Mouse (Mus musculus): ENCODE data around the gene Ube2f.

The Ube2f gene

DNA sequence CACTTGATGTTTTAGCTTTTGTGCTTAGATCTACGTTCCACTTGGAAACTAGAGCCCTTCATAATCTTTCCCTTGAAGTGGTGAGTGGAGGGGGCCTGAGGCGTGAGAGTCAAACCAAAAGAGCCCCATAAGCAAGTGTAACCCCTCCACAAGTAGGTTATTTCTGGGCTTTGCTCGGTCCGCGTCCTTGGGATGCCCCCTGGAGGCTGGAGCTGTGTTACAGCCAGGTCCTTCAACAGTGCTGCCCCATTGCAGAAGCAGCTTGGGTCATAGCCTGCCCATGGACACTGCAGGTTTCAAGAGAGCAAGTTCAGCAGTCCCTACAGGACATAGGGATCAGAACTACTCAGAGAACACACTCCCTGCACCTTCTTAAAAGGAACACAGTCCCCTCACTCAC is 11.0 kb upstream of the Ube2f start:
- peak; percentile 45 to 64 for DNase-seq

DNA sequence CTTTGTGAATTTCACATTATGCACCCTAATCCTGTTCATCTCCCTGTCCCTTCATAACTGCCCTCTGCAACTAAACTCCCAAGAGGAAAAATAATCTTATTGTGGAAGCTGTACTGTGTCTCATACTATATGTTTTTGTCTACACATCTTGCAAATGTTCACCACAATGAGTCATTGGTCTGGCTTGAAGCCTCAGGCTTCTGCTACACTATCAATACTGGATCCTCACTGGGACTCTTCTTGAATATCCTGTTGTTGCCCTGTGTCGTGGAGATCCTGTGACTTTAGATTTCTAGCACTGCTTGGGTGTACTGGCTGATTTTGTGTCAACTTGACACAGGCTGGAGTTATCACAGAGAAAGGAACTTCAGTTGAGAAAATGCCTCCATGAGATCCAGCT is 10.3 kb upstream of the Ube2f start:
- DNase-seq = no peak

GRCm38 (mm10) chr1:91240685-91241084 is 9.4 kb upstream of the Ube2f start:
- no peak for DNase-seq

DNA sequence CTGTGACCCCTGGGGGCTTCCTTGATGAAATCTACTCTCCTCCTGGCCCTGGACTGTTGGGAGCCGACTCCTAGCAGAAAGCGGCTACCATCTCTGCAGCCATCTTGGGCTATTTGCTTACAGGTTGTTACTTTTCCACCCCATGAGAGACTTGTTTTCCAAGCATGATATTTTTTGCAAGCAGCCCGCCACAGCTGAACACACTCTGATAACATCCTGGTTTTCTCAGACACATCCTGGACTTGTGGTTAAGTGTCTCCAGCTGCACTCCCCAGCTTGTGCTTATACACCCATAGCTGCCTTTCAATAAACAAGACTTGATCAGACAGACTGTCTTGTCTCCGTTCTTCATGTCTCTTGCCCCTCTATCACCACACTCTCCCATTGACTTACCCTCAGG is 8.9 kb upstream of the Ube2f start:
- DNase-seq = no peak

DNA sequence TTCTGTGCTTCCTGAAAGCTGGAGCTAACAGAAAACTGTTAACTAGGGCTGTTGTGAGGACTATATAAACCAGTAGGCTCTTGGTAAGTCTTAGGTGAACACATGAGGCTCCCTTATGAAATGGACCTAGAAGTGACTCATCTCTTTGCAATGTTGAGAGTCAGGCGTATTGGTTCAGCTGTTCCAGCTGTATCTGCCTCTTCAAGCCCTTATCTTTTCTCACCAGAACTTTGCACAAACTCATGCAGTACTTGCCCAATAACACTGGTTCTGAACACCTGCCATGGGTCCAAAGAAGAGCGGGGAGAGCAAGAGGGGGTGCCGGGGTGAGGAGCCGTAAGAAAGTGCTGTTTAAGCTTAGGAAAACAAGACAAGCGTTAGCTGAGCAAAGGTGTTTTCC is 1.9 kb upstream of the Ube2f start:
- no peak for DNase-seq

DNA sequence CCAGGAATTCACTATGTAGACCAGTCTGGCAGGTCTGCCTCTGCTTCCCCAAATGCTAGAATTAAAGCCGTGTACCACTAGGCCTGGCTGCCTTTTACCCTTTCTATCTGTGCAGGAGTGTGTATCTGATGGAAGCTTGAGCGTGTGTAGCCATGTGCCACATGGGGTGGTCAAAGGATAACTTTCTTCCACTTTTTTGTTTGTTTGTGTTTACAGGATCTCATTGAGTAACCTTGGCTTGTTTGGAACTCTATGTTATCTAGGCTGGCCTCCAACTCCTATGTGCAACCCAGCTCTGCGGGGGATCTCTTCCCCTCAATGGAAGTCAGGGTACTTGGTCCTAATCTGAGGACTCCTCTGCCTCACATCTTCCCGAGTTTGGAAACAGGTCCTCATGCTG is 1.1 kb upstream of the Ube2f start:
- no peak for DNase-seq

DNA sequence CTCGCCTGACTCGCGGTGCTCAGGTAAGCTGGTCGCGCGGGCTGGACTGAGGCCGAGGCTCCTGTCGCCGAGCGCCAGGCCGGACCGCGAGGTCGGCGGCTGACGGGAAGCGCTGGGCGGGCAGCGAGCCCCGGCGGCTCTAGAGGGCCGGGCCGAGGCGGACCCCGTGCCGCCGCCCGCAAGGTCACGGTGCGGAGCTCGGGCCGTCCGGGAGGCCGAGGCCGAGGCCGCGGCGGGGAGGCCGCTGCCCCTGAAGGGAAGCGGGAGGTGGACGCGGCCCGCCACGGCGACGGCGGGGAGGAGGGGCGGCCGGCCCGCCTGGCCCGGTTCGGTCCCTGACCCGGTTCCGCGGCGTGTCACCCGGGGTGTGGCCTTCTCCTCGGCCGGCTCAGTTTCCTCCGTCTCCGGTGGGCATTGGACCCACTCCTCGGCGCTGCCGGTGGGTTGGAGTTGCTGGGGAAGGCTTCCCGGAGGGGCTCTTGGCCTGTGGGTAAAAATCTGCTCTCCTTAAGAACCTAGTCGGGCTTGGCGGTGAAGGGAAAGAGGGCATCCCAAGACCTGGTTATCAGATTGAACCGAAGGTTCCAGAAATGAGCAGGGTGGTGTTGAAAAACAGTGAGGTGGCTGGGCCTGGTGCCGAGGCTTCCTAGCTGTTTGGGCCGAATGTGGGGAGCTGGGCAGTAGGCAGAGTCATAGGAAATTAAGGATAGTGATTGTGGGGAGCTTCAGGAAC is 477 bp downstream of the Ube2f start:
- DNase-seq = peak; percentile 20 to 57

GRCm38 (mm10) chr1:91251148-91251650 is 1.1 kb downstream of the Ube2f start:
- DNase-seq = no peak

GRCm38 (mm10) chr1:91251927-91252326 is 1.8 kb downstream of the Ube2f start:
- peak in 1 of 2 experiments; percentile 16 for DNase-seq

- no peak for DNase-seq
Measured at GRCm38 (mm10) chr1:91257918-91258317, 7.8 kb downstream of the Ube2f start.

DNA sequence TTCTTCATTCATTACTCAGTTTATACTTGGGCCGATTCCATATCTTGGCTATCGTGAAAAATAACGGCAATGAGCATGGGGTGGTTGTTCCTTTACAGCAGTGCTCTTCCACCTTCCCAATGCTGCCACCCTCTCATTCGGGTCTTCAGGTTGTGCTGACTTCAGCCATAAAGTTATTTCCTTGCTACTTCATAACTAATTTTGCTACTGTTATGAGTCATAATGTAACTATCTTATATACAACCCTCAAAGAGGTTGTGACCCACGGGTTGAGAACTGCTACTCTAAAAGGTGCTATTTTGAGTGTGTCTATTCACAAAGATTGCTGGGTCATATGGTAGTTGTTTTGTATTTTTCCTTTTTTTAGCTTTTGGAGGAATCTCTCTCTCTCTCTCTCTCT is 9.7 kb downstream of the Ube2f start:
- DNase-seq = no peak

DNA sequence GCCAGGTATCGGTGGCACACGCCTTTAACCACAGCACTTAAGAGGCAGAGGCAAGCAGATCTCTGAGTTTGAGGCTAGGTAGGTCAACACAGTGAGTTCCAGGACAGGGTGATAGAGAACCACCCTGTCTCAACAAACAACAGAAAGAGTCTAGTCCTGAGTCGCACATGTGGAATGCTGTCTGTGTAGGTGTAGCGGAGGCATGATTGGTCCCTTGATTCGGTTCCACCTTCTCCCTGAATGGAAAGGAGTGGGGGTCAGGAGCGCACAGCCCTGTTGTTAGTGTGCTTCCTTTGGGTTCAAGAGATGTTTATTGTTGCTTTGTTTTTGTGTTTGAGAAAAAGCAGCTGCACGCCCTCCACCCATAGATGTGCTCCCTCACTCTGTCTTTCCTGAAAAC is 12.4 kb downstream of the Ube2f start:
- DNase-seq = no peak

- no peak for DNase-seq
Measured at GRCm38 (mm10) chr1:91272260-91272659, 22.2 kb downstream of the Ube2f start.

GRCm38 (mm10) chr1:91276581-91276980 is 26.5 kb downstream of the Ube2f start:
- no peak for DNase-seq

GRCm38 (mm10) chr1:91277480-91277879 is 27.4 kb downstream of the Ube2f start:
- no peak for DNase-seq

- no peak for DNase-seq
Measured at GRCm38 (mm10) chr1:91278410-91279119, 28.5 kb downstream of the Ube2f start.

GRCm38 (mm10) chr1:91279126-91279525 is 29.0 kb downstream of the Ube2f start:
- DNase-seq = no peak

DNA sequence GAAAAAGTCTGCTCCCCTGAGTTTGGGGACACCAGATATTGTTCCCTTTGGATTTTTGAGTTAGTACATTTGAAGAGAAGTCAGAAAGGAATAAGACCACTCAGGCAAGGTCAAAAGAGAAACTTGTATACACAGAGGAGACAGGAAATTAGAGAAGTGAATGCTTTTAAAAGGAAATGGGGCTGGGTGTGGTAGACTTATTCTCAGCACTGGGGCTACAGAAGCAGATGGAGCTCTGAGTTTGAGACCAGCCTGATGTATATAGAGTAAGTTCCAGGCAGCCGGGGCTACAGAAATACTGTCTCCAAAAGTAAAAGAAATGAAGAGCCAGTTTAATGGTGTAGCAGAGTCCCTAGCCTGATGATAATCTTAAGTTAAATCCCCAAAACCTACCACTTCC is 32.5 kb downstream of the Ube2f start:
- DNase-seq = no peak

GRCm38 (mm10) chr1:91289375-91289774 is 39.3 kb downstream of the Ube2f start:
- no peak for DNase-seq

DNA sequence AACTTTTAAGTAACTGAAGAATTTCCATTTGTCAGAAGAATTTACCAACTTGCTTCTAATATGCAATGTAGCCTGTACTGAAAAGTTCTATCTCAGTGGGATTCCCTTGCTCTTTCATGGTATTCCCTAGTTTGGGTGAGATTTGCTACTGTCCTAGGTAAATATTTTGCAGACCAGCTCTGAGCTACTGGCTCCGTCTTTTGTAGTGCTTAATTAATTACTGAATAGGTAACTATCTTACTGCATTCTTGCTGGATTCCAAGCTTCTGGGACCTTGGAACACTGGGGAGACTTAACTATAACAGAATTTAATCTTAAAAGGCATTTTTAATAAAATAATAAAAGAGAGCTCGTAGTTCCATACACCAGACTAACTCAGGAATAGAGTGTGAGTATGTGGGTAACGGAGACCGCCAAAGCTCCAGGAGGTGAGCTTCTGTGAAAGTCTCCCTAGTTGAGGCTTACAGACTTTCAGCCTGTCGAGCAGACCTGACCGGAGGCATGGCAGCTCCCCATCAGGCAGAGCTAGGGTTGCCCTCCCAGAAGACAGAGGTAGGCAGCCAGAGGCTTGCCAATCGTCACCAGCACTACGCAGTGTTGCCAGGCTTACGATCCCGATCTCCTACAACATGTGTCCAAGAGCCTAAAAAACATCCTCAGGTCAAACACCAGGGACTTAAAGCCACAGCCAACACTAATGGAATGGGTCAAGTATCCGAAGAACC is 42.2 kb downstream of the Ube2f start:
- peak; percentile 42 to 60 for DNase-seq

DNA sequence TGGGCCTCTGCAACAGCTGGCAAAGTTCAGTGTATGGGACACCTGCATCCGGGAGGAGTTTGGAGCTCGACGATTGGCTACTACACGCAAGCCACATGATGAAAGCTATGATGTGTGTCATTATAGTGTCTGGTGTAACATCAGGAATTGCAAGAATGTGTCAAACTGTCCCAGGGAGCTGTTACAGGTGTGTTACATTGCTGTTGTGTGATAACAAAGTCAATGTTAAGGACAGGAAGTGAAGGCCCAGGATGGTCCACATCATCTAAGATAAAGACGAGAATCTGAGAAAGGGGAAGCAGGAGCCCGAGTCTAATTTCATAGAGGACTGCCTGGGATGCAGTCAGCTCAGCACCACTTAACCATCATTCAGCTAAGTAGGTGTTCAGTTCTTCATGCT is 45.4 kb downstream of the Ube2f start:
- DNase-seq = no peak

DNA sequence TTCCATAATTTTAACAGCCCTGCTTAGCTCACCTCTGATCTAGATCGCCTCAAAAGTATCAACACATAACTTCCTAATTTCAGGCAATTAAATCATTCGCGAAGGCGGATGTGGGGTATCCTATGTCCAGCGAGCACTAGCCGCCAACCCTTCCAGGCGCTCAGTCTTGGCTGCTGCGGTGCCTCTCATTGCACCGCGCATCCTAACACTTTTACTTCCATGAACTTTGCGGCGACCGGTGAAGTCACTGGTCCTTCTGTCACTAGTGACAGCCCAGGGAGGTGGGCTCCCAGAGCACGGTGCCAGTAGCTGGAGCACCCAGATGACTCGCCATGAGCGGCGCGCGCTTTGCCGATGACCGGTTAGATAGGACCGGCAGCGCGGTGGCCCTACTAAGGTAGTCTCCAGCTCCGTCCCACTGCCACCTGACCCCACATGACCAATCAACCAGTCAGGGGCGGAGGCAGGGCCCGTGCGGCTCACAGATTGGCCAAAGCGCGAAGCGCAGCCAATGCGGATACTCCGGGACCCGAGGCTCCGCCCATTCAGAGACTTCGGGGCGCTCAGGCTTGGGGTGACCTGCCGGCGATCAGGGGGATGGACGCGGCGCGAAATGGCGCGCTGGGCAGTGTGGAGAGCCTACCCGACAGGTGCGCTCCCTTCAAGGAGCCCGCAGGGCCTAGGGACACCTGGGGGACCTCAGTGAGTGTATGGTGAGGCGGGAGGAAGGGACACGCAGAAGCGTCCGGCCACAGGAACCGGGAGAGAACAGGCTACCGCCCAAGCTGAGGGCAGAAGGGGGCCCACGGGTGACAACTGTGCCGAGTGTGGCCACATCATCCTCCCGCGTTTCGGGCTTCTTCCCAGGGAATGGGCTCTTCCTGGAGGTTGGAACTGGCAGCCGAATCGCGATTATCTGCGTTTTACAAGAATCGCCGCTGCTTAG is 48.0 kb downstream of the Ube2f start, which contains the start of gene Scly:
TSS of gene Scly (plus strand) at position 540 of the 946 bp plus-strand sequence.
- peak; percentile 97 to 99 for DNase-seq

All from kidney, postnatal 25 days (tissue).